In genomic region chr12:76943466-76943865, GRCm38 (mm10) we compare ENCODE assay signal across 26 mouse cellular contexts. TPM values are rescaled to one million over a fixed set of nuclear protein-coding genes. Genes with fewer than 3 reads are reported as not detected.
DNase-seq lines count a peak whose midpoint lies in the region; ATAC-seq and TF ChIP-seq lines count a peak whose summit lies in the region.
"Had no signal": no experiment of that assay in that cellular context is flagged by ENCODE, and none has a peak within 500 bp of the region (broad histone marks: within the 10 kb centered on the region; RNA-seq: fewer than 3 reads in every experiment).

No protein-coding gene starts in this region.

- H3K9me3 ChIP-seq in intestine, embryonic 16.5 days (ENCODE audit: control insufficient read depth, low read length), result no peaks in the 10 kb centered on the region
- H3K9me3 ChIP-seq: forebrain, embryonic 13.5 days; heart, embryonic 12.5 days; hindbrain, embryonic 15.5 days; kidney, embryonic 15.5 days; midbrain, embryonic 10.5 days; midbrain, embryonic 15.5 days; neural tube, embryonic 15.5 days; stomach, embryonic 15.5 days had no signal

- H3K4me3 ChIP-seq in layer of hippocampus, adult 2 months, result no peak overlapping the region
- H3K4me3 ChIP-seq in bone marrow macrophage, adult 2 months (ENCODE audit: insufficient read depth, low read length), result peak overlapping the region; percentile 24; the same call in 1 of the 2 replicates
- H3K4me3 ChIP-seq in intestine, embryonic 16.5 days (ENCODE audit: low read length), result no peak overlapping the region
- H3K4me3 ChIP-seq: forebrain, embryonic 13.5 days; heart, adult 2 months; heart, embryonic 12.5 days; hindbrain, embryonic 15.5 days; kidney, embryonic 15.5 days; midbrain, embryonic 10.5 days; midbrain, embryonic 15.5 days; neural tube, embryonic 15.5 days; stomach, embryonic 15.5 days had no signal

- peaks cover 17% of the 10 kb centered on the region for H3K36me3 ChIP-seq in intestine, embryonic 16.5 days (ENCODE audit: control insufficient read depth, insufficient read depth, low read length)

- H3K4me2 ChIP-seq in intestine, embryonic 16.5 days (ENCODE audit: low read depth, low read length), result no peak overlapping the region
- H3K4me2 ChIP-seq: forebrain, embryonic 13.5 days; heart, embryonic 12.5 days; hindbrain, embryonic 15.5 days; kidney, embryonic 15.5 days; midbrain, embryonic 15.5 days; neural tube, embryonic 15.5 days; stomach, embryonic 15.5 days had no signal

- peaks cover 37% of the 10 kb centered on the region for H3K4me1 ChIP-seq in bone marrow macrophage, adult 2 months (ENCODE audit: control insufficient read depth, insufficient read depth, low read length)
- H3K4me1 ChIP-seq in intestine, embryonic 16.5 days (ENCODE audit: control insufficient read depth, insufficient read depth, low read length), result no peaks in the 10 kb centered on the region
- H3K4me1 ChIP-seq: forebrain, embryonic 13.5 days; hindbrain, embryonic 15.5 days; kidney, embryonic 15.5 days; midbrain, embryonic 10.5 days; midbrain, embryonic 15.5 days; neural tube, embryonic 15.5 days; stomach, embryonic 15.5 days had no signal

- no peak for TF ChIP-seq CTCF in layer of hippocampus, adult 2 months (conservative IDR thresholded peaks at IDR 0.05)
- no peak for TF ChIP-seq CTCF in bone marrow macrophage, adult 2 months (IDR thresholded peaks at IDR 0.05; ENCODE audit: low read depth, low read length)

- no peak for DNase-seq in layer of hippocampus, adult 2 months (ENCODE audit: low spot score in 2 of 2)
- no peak for DNase-seq in layer of hippocampus, postnatal 14 days (ENCODE audit: low spot score in 2 of 2)
- peak; percentile 21 for DNase-seq in yolk sac, embryonic 10.5 days (ENCODE audit: low spot score)
- no peak for DNase-seq in adrenal gland, adult (ENCODE audit: inconsistent age in 2 of 2, low spot score in 1 of 2)
- no peak for DNase-seq in embryo, embryonic 9.5 days (ENCODE audit: extremely low spot score)
- DNase-seq: adrenal gland, adult 8-10 months; cerebellum, adult 2 months; cerebellum, postnatal 14 days; gastrocnemius, postnatal 36 days; liver; retina, postnatal 1 day; right cerebral cortex, postnatal 14 days; thymus, postnatal 14 days had no signal

- 63% methylated on average over 6 of the region's 6 CpGs for WGBS in intestine, embryonic 16.5 days

- H3K27ac ChIP-seq in layer of hippocampus, adult 2 months, result peak overlapping the region; percentile 36; the same call in 1 of the 2 replicates
- H3K27ac ChIP-seq in bone marrow macrophage, adult 2 months (ENCODE audit: insufficient read depth, low read depth, low read length), result peak overlapping the region; percentile 97
- peak overlapping the region; percentile 69 for H3K27ac ChIP-seq in intestine, embryonic 16.5 days (ENCODE audit: low read length)
- H3K27ac ChIP-seq: forebrain, embryonic 13.5 days; hindbrain, embryonic 15.5 days; kidney, embryonic 15.5 days; midbrain, embryonic 10.5 days; midbrain, embryonic 15.5 days; neural tube, embryonic 15.5 days; stomach, embryonic 15.5 days had no signal

- ATAC-seq in intestine, embryonic 16.5 days, result peak; percentile 88
- ATAC-seq: activated CD4-positive, CD25-positive, alpha-beta regulatory T cell, adult 4 months; forebrain, embryonic 13.5 days; inflammation-experienced regulatory T-cells, adult 6 months; midbrain, embryonic 15.5 days had no signal

- TF ChIP-seq POLR2A in bone marrow macrophage, adult 2 months (IDR thresholded peaks at IDR 0.05; ENCODE audit: borderline replicate concordance, low read depth, low read length), result no peak

- no peaks in the 10 kb centered on the region for H3K27me3 ChIP-seq in intestine, embryonic 16.5 days (replicated peaks; ENCODE audit: control insufficient read depth, insufficient read depth, low read length)
- H3K27me3 ChIP-seq: forebrain, embryonic 13.5 days; heart, embryonic 12.5 days; hindbrain, embryonic 15.5 days; kidney, embryonic 15.5 days; midbrain, embryonic 15.5 days; neural tube, embryonic 15.5 days; stomach, embryonic 15.5 days had no signal

- no peak overlapping the region for H3K9ac ChIP-seq in intestine, embryonic 16.5 days (ENCODE audit: low read depth, low read length)
- H3K9ac ChIP-seq: forebrain, embryonic 13.5 days; heart, embryonic 12.5 days; hindbrain, embryonic 15.5 days; kidney, embryonic 15.5 days; midbrain, embryonic 15.5 days; neural tube, embryonic 15.5 days; stomach, embryonic 15.5 days had no signal

RNA-seq across cellular contexts. Expression of gene Max, which starts 18.5 kb away (rescaled TPM):
- 10 to 100 TPM; 69.6 to 78.7 TPM for total RNA-seq in layer of hippocampus, adult 2 months (2021)
- 10 to 100 TPM; 67.4 to 75.9 TPM for total RNA-seq in layer of hippocampus, postnatal 14 days (2021)
- polyA plus RNA-seq in bone marrow macrophage, adult 2 months (2012; ENCODE audit: insufficient read depth, insufficient read length, missing spikeins), result 99.5 and 108 TPM in 2 replicates
- polyA plus RNA-seq in intestine, embryonic 16.5 days (2015; fragmentation: Nextera tagmentation; extraction: Ambion mirVana), result 14.2 and 15.0 TPM in 2 replicates

Comparison
In these comparisons a context has a peak if more than half of its experiments do, and no peak if none do; other contexts are left out.
1. H3K27ac ChIP-seq: peak in every context shown above with its lines; median percentile 97 in bone marrow macrophage, adult 2 months; 69 in intestine, embryonic 16.5 days; 36 in layer of hippocampus, adult 2 months.